Mouse (Mus musculus) cerebellum, postnatal 25 days (tissue): ENCODE measurements at regions not wholly inside any gene's neighbourhood (a gene's known extent, or its start where the extent isn't known, plus 50 kb on each side); places are given as distances from the start of the nearest gene placed in this dataset.
A peak's percentile ranks its signal among the peaks of the same experiment; 100 is the strongest.

ENCODE experiments used
- DNase-seq, 2 experiments: peaks; one replicate each; pipeline ENCODE4 v3.0.0; 2021; ENCODE audit warnings: mixed read lengths in 2 of 2

DNA sequence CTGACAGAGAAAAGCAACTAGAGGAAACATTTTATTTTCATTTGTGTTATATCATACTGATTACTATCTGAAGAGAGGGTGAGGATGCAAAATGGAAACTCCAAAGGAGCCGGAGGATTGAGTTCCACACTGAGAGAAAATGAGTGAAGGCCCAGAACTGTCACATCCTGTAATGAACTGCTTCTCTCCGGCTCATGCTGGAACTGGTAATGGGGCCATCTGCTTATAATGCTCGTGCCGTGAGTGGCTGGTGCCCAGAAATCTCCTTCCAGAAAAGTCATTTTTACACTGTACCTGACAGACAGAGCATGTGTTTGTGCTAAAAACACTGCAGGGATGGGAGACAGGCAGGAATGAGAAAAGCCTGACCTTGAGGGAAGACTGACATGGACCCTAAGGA, 483.5 kb upstream of the Pkdcc start:
- peak; percentile 45 to 52 for DNase-seq

DNA sequence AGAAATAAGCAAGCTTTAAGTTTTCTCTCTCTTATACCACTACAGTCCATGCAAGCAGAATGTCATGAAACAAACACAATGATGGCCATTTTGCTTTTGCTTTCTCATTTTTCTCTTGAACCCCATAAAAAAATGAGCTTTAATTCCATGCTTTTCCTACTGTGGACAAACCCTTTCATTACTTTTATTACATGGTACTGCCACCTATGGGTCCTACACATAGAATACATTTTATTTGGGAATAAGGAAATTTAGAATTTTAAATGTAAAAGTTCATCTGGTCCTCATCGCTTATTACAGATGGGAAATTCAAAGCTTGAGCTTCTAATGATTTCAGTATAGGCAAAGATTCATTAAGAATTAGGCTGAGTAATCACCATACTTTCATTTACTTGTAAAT, 472.6 kb upstream of the Pkdcc start:
- no peak for DNase-seq

DNA sequence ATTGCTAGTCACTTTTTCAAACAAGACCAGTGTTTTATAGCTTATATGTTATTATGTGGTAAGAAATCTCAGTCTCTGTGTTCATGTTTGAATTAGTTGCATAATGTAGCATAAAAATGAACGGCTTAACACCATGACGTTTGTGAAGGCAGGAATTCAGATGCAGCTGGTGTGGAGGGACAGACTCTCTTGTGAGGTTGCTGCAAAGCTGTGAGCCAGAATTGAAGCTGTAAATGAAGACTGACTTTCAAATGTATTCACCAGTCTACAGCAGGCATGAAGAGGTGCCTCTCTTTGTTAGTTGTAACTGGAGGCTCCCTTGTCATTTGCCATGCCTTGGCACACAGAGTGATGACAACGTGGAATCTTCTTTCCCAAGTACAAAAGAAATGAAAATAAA, 457.7 kb upstream of the Pkdcc start:
- no peak for DNase-seq

DNA sequence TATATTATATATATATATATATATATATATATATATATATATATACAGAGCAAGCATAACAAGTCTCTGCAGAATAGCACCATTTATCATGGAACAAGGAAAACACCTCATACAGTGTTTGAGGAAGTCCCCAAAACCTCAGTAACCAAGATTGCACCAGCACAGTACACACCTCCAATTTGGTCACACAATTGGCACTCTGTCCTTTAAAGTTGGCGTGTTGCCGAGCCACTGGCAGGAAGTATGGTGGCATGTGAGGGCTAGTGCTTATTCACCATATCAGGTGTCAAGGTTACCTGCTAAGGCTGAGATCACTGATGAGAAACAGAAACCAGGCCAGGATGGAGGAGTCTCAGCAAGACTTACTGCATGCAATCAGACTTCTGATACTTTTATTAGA, 436.0 kb upstream of the Pkdcc start:
- peak in 1 of 2 experiments; percentile 19 for DNase-seq

DNA sequence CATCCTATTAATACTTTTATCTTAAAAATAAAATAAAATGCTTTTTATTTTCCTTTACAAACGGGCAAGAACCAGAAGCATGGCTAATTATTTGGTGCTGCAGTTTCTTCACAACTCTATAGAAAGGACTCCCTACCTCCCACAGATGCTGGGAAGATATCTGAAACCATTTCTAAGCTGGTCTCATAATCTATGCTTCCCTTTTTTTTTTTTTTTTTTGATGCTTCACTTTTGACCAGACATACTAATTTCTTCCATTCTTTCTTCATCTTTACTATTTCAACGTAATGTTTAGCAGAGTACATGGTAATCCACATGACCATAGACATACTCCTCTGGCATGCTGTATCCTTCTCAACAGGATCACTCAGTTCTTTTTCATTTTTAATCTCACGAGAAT, 393.0 kb upstream of the Pkdcc start:
- DNase-seq = no peak

DNA sequence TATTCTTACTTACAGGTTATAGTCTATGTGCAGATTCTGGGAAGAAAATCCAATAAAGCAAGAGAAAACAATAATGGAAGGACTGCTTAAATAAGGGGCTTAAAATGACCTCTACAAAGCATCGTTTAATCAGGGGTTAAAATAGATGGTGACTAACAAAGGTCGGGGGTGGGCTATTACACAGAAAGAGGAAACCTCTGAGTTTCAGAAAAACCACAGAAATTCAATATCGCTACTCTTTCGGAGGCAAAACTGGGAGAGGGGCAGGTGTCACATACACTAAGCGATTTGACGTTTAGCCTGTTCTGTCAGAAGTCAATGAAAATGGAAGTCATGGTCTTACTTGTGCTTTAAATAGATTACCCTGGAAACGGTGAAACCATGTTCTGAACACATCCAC, 391.0 kb upstream of the Pkdcc start:
- no peak for DNase-seq

DNA sequence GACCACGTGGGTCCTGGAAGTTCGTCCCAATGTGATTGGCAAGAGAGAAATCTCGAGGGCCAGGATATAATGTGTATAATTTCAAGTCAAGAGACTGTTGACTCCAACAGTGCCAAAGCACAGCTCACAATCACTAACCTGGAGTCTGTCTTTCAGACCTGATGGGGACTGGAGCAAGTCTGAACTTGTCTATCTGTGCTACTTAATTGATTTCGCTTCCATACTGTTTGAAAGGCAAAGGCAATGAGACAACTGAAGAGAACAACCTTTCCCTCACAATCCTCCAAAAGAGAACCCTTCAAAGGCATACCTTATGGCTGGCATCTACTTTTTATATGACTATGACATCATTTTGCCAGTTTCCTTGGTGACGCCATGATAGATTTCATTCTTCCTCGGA, 390.5 kb upstream of the Pkdcc start:
- no peak for DNase-seq

DNA sequence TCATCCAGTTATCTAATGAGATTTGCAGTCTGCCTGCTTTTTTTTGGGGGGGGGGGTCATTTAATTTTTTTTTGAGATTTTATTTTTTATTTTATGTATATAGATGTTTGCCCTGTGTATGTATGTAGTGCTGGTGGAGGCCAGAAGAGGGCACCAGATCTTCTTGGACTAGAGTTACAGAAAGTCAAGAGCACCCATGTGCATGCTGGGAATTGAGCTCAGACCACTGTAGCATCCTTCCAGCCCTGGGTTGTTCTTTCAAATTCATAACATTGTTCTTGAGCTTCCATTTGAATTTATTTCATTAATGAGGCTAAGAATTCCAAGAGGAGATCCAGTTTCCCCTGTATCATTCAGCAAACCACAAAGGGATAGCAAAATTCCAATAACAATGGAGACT, 387.9 kb upstream of the Pkdcc start:
- DNase-seq = no peak

DNA sequence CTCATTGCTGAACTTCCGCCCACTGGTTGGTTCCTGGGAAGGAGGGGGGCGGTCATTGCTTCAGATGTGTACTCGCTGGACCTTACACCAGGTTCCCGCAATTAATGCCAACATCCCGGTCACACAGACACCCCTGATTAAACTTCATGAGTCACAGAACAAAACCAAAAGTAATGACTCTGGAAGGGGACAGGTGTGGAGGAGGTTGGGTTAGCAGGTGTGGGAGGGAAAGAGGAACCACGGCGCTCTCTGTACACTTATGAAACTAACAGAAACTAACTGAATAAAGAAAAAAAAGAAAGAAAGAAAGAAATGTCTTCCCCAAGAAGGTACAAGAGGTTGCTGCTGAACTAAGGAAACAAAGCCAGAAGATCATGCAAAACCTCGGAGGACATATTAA, 387.3 kb upstream of the Pkdcc start:
- DNase-seq = no peak

DNA sequence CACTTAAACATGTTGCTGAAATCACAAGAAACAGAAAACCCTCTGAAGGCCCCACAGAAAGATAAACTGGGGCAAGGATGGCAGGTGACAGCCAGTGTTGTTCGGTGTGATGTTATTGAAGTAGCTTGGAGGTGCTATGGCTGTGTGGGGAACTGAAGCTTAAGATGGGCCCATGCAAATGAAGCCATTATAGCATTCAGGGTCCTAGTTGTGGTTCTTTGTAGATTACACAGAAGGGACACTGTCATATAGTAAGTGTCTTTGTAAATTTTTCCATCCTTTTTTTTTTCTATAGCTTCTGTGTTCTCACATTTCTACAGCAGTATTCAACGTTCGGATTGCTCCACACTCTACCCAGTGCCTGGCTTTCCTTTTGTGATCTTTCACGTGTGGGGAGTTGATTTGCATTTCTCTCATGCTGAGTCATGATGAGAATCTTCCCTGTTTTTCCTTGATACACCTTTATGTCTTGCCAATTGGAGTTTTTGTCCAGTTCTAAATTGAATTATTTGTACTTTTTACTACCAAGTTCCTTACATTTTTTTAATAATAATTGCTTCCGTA, 386.6 kb upstream of the Pkdcc start:
- no peak for DNase-seq

DNA sequence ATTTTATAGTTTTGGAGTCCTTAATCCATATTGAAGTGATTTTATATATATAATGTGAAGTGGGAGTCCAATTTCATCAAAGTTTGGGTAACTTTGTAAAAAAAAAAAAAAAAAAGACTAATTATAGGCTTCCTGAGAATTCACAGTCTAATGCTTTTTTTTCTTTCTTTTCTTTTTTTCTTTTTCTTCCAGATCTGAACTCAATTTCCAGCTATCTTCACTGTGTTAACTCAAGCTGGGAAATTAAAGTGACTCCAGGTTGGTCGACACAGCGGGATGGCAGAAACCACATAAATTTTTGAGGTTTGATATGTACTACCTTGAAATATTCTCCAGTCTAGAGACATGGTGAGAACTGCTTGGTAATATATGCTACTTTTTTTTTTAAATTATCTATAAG, 385.7 kb upstream of the Pkdcc start:
- no peak for DNase-seq

DNA sequence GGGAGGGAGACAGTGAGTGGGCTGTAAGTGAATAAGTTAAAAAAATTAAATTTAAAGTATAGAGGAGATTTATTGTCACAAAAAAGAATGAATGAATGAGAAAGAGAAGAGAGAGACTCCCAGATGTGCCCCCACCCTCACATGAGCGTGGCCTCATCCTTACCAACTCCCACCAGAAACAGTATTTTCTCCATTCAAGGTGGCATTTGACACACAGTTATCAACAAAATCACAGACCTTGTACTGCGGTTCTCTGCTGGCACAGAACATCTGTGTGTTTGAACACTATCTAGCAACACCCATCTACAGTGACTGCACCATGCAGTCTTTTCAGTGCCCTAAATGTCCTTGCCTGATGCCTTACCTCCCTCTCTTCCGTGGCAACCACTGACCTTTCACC, 380.9 kb upstream of the Pkdcc start:
- DNase-seq = no peak

DNA sequence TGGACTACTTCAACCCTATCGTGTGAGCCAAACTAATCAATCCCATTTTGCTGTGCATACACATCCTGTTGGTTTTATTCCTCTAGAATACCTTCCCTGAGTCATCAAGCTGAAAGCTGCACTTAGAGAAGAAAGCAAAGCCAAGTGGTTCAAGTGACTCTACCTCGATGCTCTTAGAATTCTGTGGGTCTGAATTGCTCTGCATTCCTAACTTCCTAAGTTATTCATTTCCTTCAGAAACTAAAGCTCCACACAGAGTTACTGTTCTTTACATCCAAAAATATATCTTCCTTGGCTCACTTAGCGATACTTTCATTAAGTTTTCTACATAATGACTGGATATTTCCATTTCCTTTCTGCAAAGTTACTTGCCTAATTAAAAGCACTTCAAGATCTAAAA, 379.0 kb upstream of the Pkdcc start:
- DNase-seq = no peak

DNA sequence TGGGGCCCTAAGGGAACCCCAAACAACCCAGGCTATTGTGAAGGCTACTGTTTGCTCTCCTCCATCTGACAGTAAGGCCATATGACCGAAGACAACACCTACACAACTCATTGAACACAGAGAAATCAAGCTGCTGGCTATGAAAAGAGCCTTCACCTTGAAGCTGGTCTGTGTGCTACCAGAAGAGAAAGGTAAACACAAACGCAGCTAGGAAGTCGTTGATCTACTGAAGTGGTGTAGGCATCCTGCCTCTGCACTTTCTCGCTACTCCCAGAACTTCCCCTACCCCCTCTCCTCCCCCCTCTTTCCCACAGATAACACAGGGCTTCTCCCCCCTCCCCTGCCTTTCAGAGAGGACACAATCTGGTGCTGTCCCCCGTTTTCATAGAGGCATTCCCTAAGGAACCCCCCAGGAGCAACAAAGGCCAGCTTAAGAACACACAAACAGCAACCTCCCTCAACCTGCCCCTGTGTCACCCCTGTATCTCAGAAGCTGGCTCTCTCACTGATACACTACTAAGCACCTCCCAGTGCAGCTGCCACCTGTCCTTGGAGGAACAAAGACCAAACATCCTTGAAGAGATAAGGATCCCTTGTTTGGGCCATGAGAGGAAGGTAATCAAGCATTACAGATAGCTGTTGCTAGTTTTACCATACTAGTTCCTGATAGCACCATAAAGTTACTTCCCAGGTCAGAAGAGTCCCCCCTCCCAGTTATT, 368.2 kb upstream of the Pkdcc start:
- DNase-seq = no peak

DNA sequence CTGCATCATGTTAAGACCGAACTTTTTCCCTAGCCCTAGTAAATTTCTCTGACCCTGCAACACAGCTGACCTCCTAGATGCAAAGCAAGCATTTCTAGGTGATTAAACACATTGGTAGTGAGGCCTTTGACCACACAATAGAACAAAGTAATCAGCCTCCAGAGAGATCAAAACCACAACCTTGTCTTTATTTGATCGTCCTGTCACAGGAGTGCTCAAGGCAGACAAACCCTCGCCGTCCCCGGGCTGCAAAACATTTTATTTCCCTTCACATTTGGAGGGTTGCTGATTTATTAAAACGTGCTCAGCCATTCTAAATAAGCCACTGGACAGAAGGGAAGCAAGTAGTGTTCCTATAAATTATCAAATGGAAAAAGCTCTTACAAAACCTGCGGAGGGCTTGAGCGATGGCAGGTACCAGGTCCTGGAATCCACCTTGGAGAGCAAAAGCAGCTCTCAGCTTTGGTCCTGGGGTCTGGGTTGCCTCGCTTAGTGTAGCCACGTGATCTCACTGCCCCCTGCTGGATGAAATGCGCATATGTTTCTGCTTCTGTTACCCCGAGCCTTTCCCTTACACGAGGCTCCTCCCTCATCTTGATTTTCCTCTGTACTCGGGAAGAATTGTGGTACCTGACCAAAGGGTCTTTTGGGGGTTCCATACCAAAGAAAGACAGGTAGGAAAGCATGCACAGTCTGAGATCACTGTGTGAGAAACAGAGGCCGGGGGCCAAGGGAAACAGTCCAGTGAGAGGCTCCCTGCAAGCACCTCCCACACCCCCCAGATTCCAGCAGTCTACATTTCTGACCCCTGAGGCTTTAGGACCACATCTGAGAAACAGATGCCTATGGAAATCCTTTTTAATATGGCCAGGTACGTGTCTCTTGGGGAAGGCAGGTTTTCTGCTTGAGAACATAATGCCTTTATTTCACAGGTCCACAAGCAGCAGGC, 357.6 kb upstream of the Pkdcc start:
- peak; percentile 77 to 84 for DNase-seq

DNA sequence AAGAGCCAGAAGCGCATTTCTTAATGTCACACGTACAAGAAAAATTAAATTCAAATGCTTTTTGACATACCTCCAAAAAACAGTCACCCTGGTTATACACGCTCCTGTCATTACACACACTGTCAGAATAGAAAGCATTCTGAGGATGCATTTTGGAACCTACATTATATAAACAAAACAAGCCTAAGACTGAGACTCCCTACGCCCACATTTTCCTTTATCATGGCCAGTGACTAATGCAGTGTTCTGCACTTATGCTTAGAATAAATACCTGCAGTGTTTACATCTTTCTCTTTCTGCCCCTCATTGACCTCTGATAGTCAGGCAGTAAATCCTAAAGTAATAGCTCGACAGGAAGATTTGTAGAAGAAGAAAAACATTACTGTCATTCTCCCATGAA, 354.7 kb upstream of the Pkdcc start:
- no peak for DNase-seq

DNA sequence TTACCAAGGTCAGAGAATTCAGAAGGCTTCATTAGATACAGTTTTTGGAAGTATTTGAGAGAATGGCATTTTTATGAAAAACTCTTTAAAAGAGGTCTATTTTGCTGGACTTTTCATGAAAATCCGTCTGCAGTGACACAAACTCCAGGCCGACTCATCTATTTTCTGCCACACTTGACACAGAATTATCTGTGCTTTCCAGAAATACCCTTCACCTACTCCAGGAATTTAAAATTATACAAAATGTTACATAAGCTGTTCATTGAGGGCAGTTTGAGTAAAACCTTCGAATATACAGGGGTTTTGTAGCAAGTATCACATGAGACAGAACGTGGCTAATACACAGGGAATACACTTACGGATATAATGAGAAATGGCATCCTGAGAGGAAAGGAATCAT, 354.1 kb upstream of the Pkdcc start:
- DNase-seq = no peak

DNA sequence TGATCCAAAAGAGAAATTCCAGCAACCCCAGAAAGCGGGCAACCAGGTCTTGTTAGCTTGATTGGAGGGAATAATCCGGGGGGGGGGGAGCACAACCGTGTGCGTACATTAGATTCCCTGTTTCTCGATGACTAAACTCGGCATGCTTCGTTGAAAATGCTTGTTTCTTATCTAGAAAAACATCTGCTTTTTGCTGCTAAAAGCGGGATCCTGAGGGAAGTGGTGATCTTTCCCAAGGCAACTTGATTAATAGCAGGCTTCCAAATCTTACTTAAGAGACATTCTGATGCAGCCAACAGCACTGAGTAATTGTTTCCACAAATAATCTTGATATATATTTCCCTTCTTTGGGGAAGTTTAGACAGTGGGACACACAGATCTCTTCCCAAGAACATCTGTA, 338.0 kb upstream of the Pkdcc start:
- DNase-seq = no peak

DNA sequence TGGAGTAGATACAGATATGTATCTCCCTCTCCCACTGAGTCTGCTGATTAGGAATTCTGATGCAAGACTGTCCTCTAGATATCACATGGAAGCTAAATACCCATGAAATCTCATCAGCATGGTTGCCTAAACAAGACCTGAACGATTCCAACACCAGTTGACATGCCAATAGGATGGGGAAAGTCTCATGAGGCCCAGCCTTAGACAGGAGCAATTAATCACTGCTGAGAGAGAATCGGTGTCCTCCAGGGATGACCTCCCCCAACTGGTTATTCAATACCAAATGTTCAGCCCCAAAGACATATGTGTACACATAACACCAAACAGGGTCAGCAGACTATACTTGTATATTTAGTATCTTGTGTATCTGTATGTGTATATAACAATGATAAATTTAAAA, 314.5 kb upstream of the Pkdcc start:
- DNase-seq = no peak

DNA sequence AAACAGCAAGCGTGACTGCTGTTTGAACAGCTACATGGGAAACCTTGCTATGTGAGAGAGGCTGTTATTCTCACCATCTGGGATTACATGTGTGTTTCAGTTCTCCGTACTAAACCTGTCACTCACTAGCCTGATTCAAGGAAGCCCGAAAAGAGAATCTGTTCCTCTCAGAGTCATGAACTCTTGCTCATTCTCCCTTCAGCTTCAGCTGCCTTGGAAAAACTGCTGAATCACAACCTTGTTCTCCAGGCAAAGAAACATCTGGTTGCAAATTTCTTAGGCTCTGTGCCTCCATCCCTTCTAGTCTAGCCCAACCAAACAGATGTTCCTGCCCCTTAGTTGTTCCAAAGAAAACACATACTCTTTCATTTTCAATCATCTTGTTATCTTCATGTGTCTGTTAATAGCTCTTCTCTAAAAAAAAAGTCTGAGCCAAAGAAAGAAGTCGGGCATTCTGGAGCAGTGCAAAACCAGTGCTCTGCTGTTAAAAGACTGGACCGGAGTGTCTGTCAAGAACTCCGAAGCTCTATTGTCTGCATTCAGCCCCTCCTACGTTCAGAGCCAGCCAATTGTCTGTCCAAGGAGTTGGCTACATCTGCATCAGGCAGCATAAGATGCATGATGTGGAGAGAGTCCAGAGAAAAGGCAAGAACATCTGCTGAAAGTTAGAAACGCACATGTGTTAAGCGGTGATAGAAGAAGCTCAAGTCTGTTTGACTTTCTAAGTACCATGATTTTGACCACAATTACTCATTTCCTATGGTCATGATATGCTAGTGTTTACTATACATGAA, 313.8 kb upstream of the Pkdcc start:
- no peak for DNase-seq

DNA sequence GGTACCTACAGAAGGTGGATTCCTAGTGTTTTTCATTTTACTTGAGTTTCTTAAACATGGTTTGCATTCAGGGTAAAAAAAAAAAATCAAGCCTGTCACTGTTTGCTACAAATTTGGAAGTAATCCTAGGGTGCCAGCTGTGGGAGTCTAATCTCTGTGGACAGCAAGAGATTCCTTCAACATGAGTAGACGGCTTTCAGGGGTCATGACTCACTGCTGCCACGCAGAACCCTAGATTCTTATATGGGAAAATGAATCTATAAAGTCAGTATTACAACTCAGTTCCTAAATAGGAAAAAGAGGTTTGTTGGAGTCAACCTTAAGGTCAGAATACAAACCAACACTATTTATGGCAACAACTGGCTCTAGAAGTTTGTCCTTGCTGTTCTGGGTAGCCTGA, 310.1 kb upstream of the Pkdcc start:
- DNase-seq = no peak

DNA sequence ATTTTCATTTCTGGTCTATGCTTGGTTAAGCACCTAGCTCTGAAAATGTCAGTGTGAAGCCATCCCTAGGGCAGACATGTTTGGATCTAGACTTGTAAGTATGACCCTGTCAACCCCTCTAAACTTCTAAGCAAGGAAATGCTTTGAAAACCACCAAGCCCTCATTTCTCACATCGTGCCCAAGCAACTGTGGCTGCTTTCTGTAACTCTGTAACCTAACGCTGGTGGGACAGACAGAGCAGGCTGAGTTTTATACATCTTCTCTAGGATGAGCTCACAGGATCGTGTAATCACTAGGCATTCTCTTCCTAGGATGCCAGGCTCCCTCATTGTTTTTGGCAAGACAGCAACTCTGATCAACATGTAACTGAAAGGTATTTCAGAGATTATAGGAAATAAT, 309.6 kb upstream of the Pkdcc start:
- DNase-seq = no peak

DNA sequence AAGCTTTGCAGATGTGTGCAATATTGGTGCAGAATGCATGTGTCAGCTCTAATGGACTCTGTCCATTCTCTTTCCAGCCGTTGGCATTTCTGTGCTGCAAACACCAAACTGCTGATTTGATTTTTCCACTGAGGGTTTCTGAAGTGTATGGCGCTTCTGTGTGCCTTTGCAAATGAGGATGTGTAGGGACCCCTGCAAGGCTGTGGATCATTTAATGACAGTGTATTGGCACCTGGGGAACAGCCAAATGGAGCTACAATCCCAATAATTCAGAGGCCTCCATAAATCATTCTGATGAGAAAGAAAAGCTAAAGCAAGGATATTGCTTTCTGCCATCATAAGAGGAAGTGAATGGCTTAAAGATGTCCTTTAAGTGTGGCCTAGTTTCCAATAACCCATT, 305.9 kb upstream of the Pkdcc start:
- DNase-seq = no peak
